Mouse (Mus musculus): ENCODE data around the gene P2ry6. TPM values are rescaled to one million over a fixed set of nuclear protein-coding genes. Genes with fewer than 3 reads are reported as not detected.

P2ry6 gene
- polyA plus RNA-seq, 2 experiments from 2014 or later = 0.32 TPM; not detected in 1

DNA sequence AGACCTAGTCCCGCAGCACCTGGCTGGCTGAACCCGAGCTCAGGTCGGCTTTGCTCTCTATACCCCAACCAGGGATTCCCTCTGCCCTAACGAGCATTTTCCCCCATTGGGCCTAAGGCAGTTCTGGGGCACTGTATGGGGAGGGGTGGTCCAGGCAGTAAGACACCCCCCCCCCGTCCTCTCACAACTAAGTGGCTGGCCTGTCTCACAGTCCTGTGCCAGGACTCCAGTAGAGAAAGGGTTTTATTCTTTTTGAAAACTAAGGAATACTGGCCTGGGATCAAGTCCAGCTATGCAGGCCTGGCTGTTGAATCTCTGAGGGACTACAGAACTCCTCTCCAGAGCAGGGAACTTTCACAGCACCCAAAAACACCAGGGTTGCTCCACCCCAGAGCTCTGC lies 59.2 kb downstream of the P2ry6 start:
- no peak for ATAC-seq

GRCm38 (mm10) chr7:100911791-100912190 lies 62.7 kb downstream of the P2ry6 start:
- ATAC-seq = no peak

GRCm38 (mm10) chr7:100911246-100911770 lies 63.1 kb downstream of the P2ry6 start:
- ATAC-seq = no peak

DNA sequence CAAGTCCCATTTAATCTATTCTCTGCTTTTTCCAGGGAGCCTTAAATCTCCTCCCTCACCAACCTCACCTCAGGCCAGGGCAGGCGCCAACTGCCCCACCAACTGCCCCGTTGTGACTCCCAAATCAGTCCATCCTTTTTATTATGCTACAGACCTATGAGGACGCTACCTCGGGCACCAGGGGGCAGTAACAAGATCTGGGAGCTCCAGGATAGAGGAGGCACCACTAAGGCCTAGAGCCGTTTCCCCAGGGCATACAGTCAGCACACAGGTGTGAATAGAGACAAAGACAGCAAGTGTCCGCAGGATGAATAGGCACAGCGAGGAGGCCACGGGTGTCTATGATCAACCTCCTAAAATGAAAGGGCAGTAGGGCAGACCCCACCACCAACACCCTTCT lies 65.9 kb downstream of the P2ry6 start:
- no peak for ATAC-seq

DNA sequence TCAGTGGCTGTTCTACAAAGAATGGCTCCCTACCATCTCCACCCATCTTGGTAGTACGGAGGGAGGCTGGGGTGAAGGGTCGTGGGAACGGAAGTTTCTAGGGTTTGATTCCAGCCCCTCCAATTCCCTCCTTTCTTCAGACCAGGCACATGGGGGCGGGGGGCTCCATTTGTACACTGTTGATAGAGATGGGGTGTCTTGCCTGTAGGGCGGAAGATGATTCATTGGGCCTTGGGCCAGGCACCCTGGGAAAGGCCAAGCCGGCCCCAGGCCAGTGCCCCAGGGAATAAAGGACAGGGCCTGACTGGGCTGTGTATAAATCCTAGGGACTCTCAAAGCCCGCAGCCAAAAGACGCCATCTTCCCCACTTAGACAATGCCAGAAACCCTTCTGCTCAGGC lies 66.4 kb downstream of the P2ry6 start:
- no peak for ATAC-seq

DNA sequence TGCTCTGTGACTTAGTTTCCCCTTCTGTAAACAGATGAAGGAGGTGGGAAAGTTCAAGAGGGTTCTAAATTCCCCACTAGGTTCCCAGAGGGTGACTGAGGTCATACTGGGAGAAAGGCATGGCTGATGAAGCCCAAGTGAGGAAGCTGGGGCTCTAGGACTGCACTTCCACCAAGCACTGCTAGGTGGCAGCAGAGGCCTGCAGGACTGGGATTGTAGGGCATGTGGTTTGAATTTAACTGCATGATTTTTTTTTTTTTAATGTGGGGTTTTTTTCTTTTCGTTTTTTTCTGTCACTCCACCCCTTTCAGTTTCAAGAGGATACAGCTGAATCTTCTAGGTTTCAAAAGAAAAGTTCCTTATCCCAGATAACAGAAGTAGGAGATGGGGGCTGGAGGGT lies 67.2 kb downstream of the P2ry6 start:
- ATAC-seq = peak; percentile 19

- ATAC-seq = no peak
These were observed 68.2 kb downstream of the P2ry6 start for GRCm38 (mm10) chr7:100906029-100906789.

DNA sequence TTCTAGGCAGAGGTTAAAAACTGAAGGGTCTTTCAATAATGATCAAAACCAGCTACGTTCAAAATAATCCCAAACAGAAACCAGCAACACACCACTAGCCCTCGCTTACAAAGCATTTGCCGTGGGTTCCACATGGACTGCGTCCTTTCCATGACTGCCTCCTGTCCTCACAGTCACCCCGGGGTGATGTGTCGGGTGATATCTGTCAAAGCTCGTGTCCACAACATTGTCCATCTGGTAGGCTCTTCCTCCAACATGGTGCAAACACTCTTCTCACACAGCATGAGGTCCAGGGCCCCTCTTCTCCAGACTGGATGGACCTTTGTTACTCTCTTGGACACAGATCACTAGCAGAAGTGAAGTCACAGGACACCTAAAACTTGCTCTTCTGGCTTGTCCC lies 69.4 kb downstream of the P2ry6 start:
- no peak for ATAC-seq

GRCm38 (mm10) chr7:100904612-100905011 lies 69.8 kb downstream of the P2ry6 start:
- ATAC-seq = no peak

DNA sequence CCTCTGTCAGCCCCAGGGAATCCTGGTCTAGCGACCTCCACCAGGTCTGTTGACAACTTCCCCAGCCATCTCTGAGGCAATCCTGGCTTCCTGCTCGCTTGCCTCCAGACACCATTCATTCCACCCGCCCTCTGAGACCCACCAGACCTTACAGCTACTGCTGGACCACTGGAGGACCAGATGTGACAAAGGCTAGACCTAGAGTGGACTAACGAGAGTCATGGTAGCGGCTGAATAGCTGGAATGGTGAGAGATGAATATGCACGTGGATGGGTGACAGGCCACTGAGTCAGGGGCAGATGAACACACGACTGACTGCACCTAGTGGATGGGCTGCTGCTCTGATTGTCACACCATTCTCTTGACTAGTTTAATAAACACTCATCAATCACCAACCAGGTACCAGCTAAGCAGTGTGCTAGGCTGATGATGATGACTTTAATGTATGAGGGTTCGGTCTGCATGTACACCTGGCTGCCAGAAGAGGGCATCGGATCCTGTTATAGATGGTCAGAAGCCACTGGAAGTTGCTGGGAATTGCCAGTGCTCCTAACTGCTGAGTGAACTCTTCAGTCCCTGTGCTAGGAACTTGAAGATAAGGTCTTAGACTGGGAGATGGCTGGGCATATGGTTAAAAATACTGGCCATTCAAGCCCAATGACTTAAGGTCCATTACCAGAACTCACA lies 71.9 kb downstream of the P2ry6 start:
- ATAC-seq = no peak

DNA sequence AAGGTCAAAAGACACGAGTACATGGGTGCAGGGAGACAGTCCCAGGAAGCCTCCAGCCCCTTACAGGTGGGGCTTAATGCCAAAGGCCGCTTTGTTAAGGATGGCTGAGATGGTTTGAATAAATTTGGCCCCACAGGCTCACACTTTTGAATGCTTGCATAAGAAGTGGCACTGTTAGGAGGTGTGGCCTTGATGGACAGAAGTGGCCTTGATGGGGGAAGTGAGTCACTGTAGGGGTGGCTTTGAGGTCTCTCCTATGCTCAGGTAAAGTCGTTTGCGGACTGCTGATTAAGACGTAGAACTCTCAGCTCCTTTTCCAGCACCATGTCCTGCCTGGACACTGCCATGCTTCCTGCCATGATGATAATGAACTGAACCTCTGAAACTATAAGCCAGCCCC lies 76.6 kb downstream of the P2ry6 start:
- ATAC-seq = no peak

DNA sequence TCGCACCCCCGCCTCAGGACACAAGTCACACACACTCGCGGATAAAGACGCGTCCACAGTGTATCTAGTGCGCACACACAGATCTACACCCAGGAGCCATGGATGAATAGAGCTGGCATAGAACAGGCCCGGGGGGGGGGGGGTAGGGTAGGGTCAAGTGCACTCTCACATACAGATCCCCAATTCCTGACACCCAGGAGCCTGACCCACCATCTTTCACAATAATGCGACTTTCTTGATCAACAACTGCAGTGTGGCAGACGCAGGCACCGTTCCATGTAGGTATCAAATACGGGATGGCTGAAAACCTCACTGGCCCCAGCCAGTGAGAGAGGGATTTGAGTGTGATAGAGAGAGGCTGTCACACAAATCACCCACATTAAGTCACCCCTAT lies 79.6 kb downstream of the P2ry6 start:
- ATAC-seq = no peak

DNA sequence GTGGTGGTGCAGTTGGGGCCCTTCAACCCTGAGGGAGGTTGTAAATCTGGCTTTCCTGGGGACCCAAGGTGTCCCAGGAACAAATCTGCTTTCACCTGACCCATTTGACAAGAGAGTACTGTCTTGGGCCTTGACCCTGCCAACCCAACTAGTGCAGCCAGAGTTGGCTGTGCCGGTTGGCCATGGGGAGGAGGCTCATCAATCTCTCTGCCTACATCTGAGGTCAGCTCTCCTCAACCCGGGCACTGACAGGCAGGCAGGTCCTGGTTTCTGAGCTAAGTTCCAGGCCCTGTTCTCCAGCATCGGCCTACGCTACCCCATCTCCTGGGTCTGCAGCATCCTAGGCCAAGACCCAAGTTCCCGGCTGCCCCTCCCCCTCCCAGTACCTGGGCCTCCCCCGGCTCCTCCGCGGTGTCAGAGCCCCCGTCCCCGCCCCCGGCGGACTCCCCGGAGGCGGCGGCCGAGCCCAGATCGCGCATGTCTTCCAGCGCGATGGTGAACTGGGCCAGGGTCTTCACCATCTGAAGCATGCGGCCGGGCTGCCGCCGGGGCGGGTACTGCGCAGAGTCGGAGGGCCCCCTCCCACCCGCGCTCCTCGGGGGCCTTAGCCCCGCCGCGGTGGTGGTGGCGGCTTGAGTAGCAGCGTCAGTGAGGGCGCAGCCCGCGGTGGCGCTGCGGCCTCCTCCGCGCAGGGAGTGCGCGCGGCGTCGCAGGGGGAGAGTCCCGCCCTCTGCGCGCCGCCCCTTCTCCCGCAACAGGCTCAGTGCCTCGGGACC lies 80.2 kb downstream of the P2ry6 start:
- ATAC-seq = no peak

DNA sequence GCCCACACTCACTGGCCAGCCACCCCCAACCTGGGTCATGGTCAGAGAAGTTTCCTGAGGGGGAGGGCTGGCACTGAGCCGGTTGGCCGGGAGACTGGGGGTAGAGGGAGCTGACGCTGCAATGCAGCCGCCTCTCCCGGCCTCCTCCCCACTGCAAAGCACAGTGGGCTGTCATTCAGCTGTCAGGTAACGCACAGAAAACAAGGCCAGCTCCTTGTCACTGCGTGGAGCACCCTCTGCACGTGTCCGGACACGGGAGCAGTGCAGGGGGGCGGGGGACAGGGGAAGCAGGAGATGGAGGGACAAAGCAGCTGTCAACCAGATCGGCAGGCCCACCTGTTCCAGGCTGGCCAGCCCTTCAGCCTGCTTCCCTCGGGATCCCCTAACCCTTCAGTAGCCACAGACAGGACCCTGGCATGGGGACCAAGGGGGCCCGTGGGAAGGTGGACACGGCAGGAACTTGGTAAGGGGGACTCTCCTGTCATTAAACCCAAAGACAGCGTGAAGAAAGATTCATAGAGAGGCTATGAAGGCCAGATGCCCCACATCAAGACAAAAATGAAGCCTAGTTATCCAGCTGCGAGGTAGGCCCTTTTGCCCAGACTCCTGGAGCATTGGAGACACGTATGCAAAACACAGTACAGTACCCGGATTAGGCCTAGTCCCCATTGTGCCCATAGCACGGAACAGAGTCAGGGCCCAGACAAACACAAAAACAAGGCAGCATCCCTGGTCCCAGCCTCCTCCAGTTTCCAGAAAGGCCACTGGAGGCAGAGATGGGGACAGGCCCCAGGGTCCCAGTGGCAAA lies 81.0 kb downstream of the P2ry6 start:
- ATAC-seq = no peak

Other genes with a start within 250 kb of the P2ry6 start
- 10 to 100 TPM; 14.5 to 16.3 TPM for gene Relt, start 111.2 kb downstream of the P2ry6 start, polyA plus RNA-seq (2017; shearing (Covaris generic))
- gene Arhgef17, start 42.5 kb downstream of the P2ry6 start, polyA plus RNA-seq (2017; shearing (Covaris generic)) = under 1 TPM in 1 of 2 experiments, not detected in 1; 0.42 TPM
- gene P2ry2, start 38.2 kb upstream of the P2ry6 start, polyA plus RNA-seq (2017; shearing (Covaris generic)) = under 1 TPM in 1 of 2 experiments, not detected in 1; 0.23 TPM
- gene Fchsd2, start 118.2 kb upstream of the P2ry6 start, polyA plus RNA-seq (2017; shearing (Covaris generic)) = 10 to 100 TPM; 31.3 to 40.6 TPM

All from activated CD4-positive, CD25-positive, alpha-beta regulatory T cell, adult 4 months (primary cell).